Mouse (Mus musculus) urinary bladder, postnatal 14 days (tissue): ENCODE results near the gene Sergef.
"Not testable (repeated sequence)": the region's sequence is repeated elsewhere in the genome, so short reads cannot be mapped to it uniquely, and the experiment has no call there.

Experiments
- DNase-seq: peaks from one replicate; pipeline ENCODE4 v3.0.0; 2021; ENCODE audit warnings: low spot score

The Sergef gene

DNA sequence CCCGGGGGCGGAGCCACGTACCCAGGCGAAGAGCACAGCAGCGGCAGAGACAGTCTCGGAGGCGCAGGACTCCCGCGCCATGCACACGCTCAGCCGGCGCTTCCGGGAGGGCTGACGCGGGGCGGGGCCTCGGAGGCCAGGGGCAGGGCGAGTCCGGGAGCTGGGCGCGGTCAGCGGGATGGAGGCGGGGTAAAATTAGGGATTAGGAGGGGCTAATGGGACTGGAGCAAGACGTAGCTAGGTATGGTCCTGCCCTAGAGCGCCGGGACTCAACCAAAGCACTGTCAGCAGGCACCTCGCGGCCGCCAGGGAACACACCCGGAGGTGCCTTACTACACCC is at the start of gene Sergef:
Gene Sergef, minus strand, starts transcription at position 116 of the 340 bp plus-strand sequence.
- DNase-seq = peak; percentile 90

GRCm38 (mm10) chr7:46686827-46687226 is 47.2 kb upstream of the Sergef start:
- no peak for DNase-seq

- DNase-seq = no peak
Measured at GRCm38 (mm10) chr7:46680732-46681131, 41.1 kb upstream of the Sergef start.

GRCm38 (mm10) chr7:46679044-46679443 is 39.4 kb upstream of the Sergef start:
- not testable (repeated sequence) for DNase-seq

GRCm38 (mm10) chr7:46678417-46678816 is 38.8 kb upstream of the Sergef start:
- DNase-seq = no peak

DNA sequence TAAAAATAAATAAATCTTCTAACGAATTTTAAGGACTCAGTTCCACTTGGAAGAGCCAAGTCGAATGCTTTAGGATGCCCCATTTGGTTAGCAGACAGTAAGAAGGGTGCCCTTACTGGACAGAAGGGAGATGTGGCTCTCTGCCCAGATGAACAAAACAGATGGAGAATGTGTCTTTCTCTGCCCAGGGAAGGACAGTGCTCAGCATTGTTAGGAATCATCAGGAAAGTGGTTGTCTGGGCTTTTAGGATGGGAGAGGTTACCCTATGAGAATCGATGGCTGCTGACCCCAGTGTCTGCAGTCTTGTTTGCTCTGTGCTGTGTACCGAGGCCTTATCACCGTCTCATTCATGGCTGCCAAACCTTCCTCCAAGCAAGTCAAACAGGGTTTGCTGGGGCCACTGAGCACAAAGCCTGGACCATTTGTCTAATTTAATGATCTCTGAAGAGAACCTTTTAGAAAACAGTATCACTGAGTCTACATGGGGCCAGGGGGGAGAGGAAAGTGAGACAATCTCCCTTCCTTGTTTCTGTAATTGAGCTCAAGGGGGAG is 37.3 kb upstream of the Sergef start:
- DNase-seq = no peak

GRCm38 (mm10) chr7:46675886-46676285 is 36.3 kb upstream of the Sergef start:
- DNase-seq = no peak

GRCm38 (mm10) chr7:46675061-46675460 is 35.5 kb upstream of the Sergef start:
- DNase-seq = no peak

- no peak for DNase-seq
Measured at GRCm38 (mm10) chr7:46672160-46672672, 32.6 kb upstream of the Sergef start, which contains the start of gene Tph1. Gene Tph1 (minus strand): TSS chr7:46672537.

- DNase-seq = no peak
Measured at GRCm38 (mm10) chr7:46667256-46667655, 27.6 kb upstream of the Sergef start.

DNA sequence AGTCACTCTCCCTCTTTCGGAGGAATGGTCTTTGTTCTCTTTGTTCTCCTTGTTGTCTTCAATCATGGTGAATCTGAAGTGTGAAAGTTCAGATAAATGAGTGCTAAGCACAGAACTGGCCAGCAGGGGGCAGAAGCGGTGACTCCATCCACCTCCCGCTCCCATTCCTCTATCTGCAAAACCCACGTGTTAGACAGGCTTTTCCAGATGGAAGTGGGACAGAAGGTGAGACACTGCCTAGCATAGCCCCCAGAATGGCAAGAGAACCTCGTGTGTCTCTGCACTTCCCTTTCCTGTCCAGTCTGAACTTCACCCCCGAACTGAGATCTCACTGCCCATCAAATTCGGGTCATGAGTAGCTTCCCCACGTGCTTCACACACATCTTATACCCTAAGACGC is 25.6 kb upstream of the Sergef start:
- no peak for DNase-seq

GRCm38 (mm10) chr7:46661591-46662090 is 22.0 kb upstream of the Sergef start:
- no peak for DNase-seq

DNA sequence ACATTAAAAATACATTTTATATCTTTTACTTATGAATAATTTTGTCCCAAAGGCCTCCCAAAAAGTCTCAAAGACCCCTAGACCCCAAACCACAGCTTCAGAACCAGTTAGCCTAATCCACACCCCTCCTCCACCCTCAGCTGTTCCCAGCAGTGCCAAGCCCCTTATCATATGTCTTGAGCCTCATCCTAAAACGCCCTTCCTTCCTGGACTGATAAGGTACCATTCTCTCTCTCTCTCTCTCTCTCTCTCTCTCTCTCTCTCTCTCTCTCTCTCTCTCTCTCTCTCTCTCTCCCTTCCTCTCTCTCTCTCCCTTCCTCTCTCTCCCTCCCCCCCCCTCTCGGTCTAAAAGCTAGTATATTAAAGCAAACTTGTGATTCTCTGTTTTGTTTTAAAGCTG is 12.7 kb upstream of the Sergef start:
- DNase-seq = no peak

- DNase-seq = not testable (repeated sequence)
Measured at GRCm38 (mm10) chr7:46650231-46650630, 10.6 kb upstream of the Sergef start.

- no peak for DNase-seq
Measured at GRCm38 (mm10) chr7:46648431-46649140, 9.0 kb upstream of the Sergef start.

DNA sequence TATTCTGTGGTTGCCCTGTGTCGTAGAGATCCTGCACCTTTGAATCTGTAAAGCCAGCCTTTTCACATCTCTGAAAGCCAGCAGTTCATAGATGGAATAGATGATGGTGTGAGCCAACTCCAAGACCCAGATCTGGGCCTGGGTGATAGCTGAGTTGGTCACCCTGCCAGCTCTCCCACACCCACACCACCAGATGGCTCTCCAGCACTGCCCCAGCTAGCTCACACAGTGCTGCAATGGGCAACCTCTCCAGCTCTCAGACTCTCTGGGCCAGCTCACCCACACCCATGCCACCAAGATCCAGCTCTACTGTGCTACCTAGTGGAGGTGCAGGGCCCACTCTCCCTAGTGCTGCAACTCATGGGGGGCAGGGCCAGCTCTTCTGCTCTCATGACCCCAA is 3.6 kb upstream of the Sergef start:
- DNase-seq = no peak

DNA sequence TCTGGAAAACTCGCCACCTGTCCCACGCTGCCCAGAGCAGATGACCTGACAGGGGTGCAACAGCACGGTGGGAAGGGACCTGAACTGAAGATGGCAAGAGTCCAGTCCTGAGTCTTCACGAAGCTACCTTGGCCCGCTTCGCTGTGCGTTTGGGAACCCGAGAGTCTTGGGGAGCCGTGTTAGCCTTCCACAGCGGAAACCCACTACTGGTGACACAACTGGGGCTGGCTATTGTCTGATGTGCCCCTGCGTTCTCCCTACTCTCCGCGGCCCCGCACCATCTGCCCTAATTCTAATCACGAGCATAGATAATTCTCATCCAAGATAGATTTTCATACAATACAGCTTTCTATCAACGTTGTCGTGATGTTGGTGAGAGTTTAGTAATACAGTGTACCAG is 455 bp upstream of the Sergef start:
- DNase-seq = no peak

GRCm38 (mm10) chr7:46638889-46639691 is 517 bp downstream of the Sergef start:
- DNase-seq = no peak

DNA sequence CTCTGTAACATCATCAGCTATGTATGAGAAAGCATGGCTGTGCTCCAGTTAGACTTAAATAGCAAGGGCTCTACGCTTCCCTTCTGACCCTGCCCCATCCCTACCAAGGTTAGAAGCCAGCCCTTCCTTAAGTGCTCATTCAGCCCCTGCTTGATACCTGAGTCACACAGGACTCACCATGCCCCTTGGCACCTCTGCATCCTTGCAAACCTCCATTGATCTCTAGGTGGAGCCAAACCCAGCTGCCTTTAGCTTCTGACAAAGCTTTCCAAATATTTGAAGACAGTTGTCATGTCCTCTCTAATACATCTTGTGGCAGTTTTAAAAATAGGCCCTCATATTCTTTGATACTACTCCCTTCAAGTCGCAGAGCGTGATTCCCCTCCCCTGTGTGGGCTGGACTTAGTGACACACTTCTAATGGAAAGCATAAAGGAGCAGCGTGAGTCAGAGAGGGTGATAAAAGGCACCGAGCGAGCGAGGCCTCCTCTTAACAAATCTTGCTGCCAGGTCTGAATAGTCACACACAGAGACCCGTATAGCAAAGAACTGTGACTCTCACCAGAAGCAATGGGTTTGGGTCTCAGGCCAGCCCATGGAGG is 11.1 kb downstream of the Sergef start:
- no peak for DNase-seq

DNA sequence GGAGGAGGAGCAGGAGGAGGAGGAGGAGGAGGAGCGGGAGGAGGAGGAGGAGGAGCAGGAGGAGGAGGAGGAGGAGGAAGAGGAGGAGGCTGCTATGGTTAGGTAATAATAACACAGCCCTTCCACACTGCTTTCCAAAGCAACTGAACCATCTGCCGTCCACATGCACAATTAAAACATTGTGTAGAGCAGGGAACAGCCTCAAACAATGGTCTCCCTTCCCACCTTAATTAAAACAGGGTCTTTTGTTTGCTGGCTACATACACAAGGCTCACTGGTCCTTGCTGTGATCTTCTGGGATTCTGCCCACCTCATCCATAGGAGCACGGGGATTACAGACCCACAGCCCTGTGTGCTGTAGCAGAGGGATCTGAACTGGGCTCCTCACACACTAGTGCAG is 15.6 kb downstream of the Sergef start:
- DNase-seq = no peak

GRCm38 (mm10) chr7:46618416-46619110 is 21.0 kb downstream of the Sergef start:
- no peak for DNase-seq
